Mouse (Mus musculus): ENCODE measurements around the gene Mysm1. TPM values are rescaled to one million over a fixed set of nuclear protein-coding genes. Genes with fewer than 3 reads are reported as not detected.

Gene Mysm1
- total and polyA plus RNA-seq, 2 experiments from 2014 or later = 16.2 to 27.6 TPM

GRCm38 (mm10) chr4:95001043-95001775, 22.3 kb upstream of the Mysm1 start:
- Histone ChIP-seq H3K27me3 (ENCODE audit: insufficient read depth, low read length) (no peaks in the 10 kb centered on the region), H3K4me3 (ENCODE audit: low read depth, low read length) (no peak overlapping the region), H3K36me3 (ENCODE audit: insufficient read depth, low read length) (no peaks in the 10 kb centered on the region), H3K9ac (replicated peaks; ENCODE audit: low read length, poor library complexity, severe bottlenecking) (no peak overlapping the region), H3K9me3 (ENCODE audit: low read length) (no peaks in the 10 kb centered on the region), H3K27ac (ENCODE audit: low read depth, low read length) (no peak overlapping the region), H3K4me1 (ENCODE audit: insufficient read depth, low read length) (no peaks in the 10 kb centered on the region), H3K4me2 (ENCODE audit: low read depth, low read length, poor library complexity, severe bottlenecking) (no peak overlapping the region)
- TF ChIP-seq CTCF (IDR thresholded peaks at IDR 0.05) = no peak
- no peak for DNase-seq (ENCODE audit: low spot score)
- 60% methylated on average over 6 of the region's 6 CpGs for WGBS
- no peak for ATAC-seq (ENCODE audit: low FRiP score)

- ATAC-seq (ENCODE audit: low FRiP score) (no peak), DNase-seq (ENCODE audit: low spot score) (no peak)
- no peaks in the 10 kb centered on the region for H3K9me3 ChIP-seq (ENCODE audit: low read length)
- H3K9ac ChIP-seq (replicated peaks; ENCODE audit: low read length, poor library complexity, severe bottlenecking) = no peak overlapping the region
- H3K27me3 ChIP-seq (ENCODE audit: insufficient read depth, low read length) = no peaks in the 10 kb centered on the region
- TF ChIP-seq CTCF (IDR thresholded peaks at IDR 0.05) = no peak
- H3K27ac ChIP-seq (ENCODE audit: low read depth, low read length) = no peak overlapping the region
- H3K4me2 ChIP-seq (ENCODE audit: low read depth, low read length, poor library complexity, severe bottlenecking) = no peak overlapping the region
- H3K4me1 ChIP-seq (ENCODE audit: insufficient read depth, low read length) = no peaks in the 10 kb centered on the region
- H3K4me3 ChIP-seq (ENCODE audit: low read depth, low read length) = no peak overlapping the region
- WGBS = 88% methylated on average over 1 of the region's 1 CpGs
- no peaks in the 10 kb centered on the region for H3K36me3 ChIP-seq (ENCODE audit: insufficient read depth, low read length)
Measured at GRCm38 (mm10) chr4:95000147-95000546, 21.2 kb upstream of the Mysm1 start.

- Histone ChIP-seq H3K27me3 (ENCODE audit: insufficient read depth, low read length) (no peaks in the 10 kb centered on the region), H3K4me1 (ENCODE audit: insufficient read depth, low read length) (no peaks in the 10 kb centered on the region), H3K36me3 (ENCODE audit: insufficient read depth, low read length) (no peaks in the 10 kb centered on the region), H3K27ac (ENCODE audit: low read depth, low read length) (no peak overlapping the region), H3K4me3 (ENCODE audit: low read depth, low read length) (no peak overlapping the region), H3K9me3 (ENCODE audit: low read length) (no peaks in the 10 kb centered on the region), H3K9ac (replicated peaks; ENCODE audit: low read length, poor library complexity, severe bottlenecking) (no peak overlapping the region), H3K4me2 (ENCODE audit: low read depth, low read length, poor library complexity, severe bottlenecking) (no peak overlapping the region)
- ATAC-seq (ENCODE audit: low FRiP score) (no peak), DNase-seq (ENCODE audit: low spot score) (no peak)
- peak; percentile 39 for TF ChIP-seq CTCF (IDR thresholded peaks at IDR 0.05)
- 69% methylated on average over 3 of the region's 3 CpGs for WGBS
Measured at GRCm38 (mm10) chr4:94999249-94999648, 20.3 kb upstream of the Mysm1 start.

- no peak overlapping the region for H3K9ac ChIP-seq (replicated peaks; ENCODE audit: low read length, poor library complexity, severe bottlenecking)
- no peak overlapping the region for H3K27ac ChIP-seq (ENCODE audit: low read depth, low read length)
- WGBS = 69% methylated on average over 4 of the region's 4 CpGs
- no peak overlapping the region for H3K4me3 ChIP-seq (ENCODE audit: low read depth, low read length)
- no peaks in the 10 kb centered on the region for H3K27me3 ChIP-seq (ENCODE audit: insufficient read depth, low read length)
- H3K36me3 ChIP-seq (ENCODE audit: insufficient read depth, low read length) = no peaks in the 10 kb centered on the region
- DNase-seq (ENCODE audit: low spot score) = no peak
- H3K4me1 ChIP-seq (ENCODE audit: insufficient read depth, low read length) = no peaks in the 10 kb centered on the region
- H3K9me3 ChIP-seq (ENCODE audit: low read length) = no peaks in the 10 kb centered on the region
- no peak for ATAC-seq (ENCODE audit: low FRiP score)
- no peak for TF ChIP-seq CTCF (IDR thresholded peaks at IDR 0.05)
- no peak overlapping the region for H3K4me2 ChIP-seq (ENCODE audit: low read depth, low read length, poor library complexity, severe bottlenecking)
Measured at GRCm38 (mm10) chr4:94995862-94996261, 17.0 kb upstream of the Mysm1 start.

GRCm38 (mm10) chr4:94990204-94990603, 11.3 kb upstream of the Mysm1 start:
- 63% methylated on average over 3 of the region's 3 CpGs for WGBS
- no peak for ATAC-seq (ENCODE audit: low FRiP score)
- no peak overlapping the region for H3K27ac ChIP-seq (ENCODE audit: low read depth, low read length)

GRCm38 (mm10) chr4:94987725-94988124, 8.8 kb upstream of the Mysm1 start:
- no peak overlapping the region for H3K9ac ChIP-seq (replicated peaks; ENCODE audit: low read length, poor library complexity, severe bottlenecking)
- DNase-seq (ENCODE audit: low spot score) = no peak
- no peak overlapping the region for H3K27ac ChIP-seq (ENCODE audit: low read depth, low read length)
- WGBS = 13% methylated on average over 4 of the region's 4 CpGs
- H3K27me3 ChIP-seq (ENCODE audit: insufficient read depth, low read length) = no peaks in the 10 kb centered on the region
- no peaks in the 10 kb centered on the region for H3K36me3 ChIP-seq (ENCODE audit: insufficient read depth, low read length)
- no peaks in the 10 kb centered on the region for H3K9me3 ChIP-seq (ENCODE audit: low read length)
- H3K4me3 ChIP-seq (ENCODE audit: low read depth, low read length) = no peak overlapping the region
- no peaks in the 10 kb centered on the region for H3K4me1 ChIP-seq (ENCODE audit: insufficient read depth, low read length)
- no peak for ATAC-seq (ENCODE audit: low FRiP score)
- TF ChIP-seq CTCF (IDR thresholded peaks at IDR 0.05) = no peak
- no peak overlapping the region for H3K4me2 ChIP-seq (ENCODE audit: low read depth, low read length, poor library complexity, severe bottlenecking)

More at GRCm38 (mm10) chr4:94990204-94990603, 11.3 kb upstream of the Mysm1 start:
- no peaks in the 10 kb centered on the region for H3K4me1 ChIP-seq (ENCODE audit: insufficient read depth, low read length)
- H3K9ac ChIP-seq (replicated peaks; ENCODE audit: low read length, poor library complexity, severe bottlenecking) = no peak overlapping the region
- TF ChIP-seq CTCF (IDR thresholded peaks at IDR 0.05) = no peak
- DNase-seq (ENCODE audit: low spot score) = no peak
- H3K9me3 ChIP-seq (ENCODE audit: low read length) = no peaks in the 10 kb centered on the region
- H3K4me3 ChIP-seq (ENCODE audit: low read depth, low read length) = no peak overlapping the region
- H3K4me2 ChIP-seq (ENCODE audit: low read depth, low read length, poor library complexity, severe bottlenecking) = no peak overlapping the region
- no peaks in the 10 kb centered on the region for H3K36me3 ChIP-seq (ENCODE audit: insufficient read depth, low read length)
- no peaks in the 10 kb centered on the region for H3K27me3 ChIP-seq (ENCODE audit: insufficient read depth, low read length)

Measured in midbrain, postnatal 0 days (tissue).